Mouse (Mus musculus): ENCODE data around the gene Rab23. TPM values are rescaled to one million over a fixed set of nuclear protein-coding genes. Genes with fewer than 3 reads are reported as not detected.

Rab23 gene
- total RNA-seq, 4 experiments from 2014 or later = 6.2 to 10.6 (median 6.8) TPM

- no peak for DNase-seq (ENCODE audit: low spot score)
These were observed 47.1 kb downstream of the Rab23 start for GRCm38 (mm10) chr1:33766520-33767508.

GRCm38 (mm10) chr1:33768091-33768787 is 48.6 kb downstream of the Rab23 start:
- DNase-seq (ENCODE audit: low spot score) = no peak

- DNase-seq (ENCODE audit: low spot score) = no peak
These were observed 49.1 kb downstream of the Rab23 start for GRCm38 (mm10) chr1:33768827-33769226.

GRCm38 (mm10) chr1:33771621-33772020 is 51.9 kb downstream of the Rab23 start:
- DNase-seq (ENCODE audit: low spot score) = no peak

GRCm38 (mm10) chr1:33772106-33772505 is 52.4 kb downstream of the Rab23 start:
- no peak for DNase-seq (ENCODE audit: low spot score)

DNA sequence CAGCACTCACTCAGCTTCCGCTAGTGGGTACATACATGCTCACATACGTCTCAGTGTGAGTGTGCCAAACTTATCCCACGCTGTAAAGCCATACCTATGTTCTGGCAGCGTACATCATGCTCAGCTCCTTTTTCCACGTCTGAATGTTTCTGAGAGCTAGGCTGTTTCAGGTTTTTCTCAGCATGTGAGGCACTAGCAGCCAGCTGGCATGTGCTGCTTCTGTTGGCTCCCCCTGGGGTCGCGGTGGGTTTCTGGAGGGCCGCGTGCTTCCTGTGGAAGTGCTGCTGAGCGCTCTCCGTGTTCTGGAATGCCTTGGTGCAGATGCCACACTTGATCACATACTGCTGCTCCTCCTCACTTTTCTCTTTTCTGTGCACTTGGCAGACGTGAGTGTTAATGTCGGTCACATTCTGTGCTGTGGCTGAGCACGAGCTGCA is 56.5 kb downstream of the Rab23 start:
- no peak for DNase-seq (ENCODE audit: low spot score)

GRCm38 (mm10) chr1:33784561-33784960 is 64.9 kb downstream of the Rab23 start:
- no peak for DNase-seq (ENCODE audit: low spot score)

- DNase-seq (ENCODE audit: low spot score) = no peak
These were observed 68.4 kb downstream of the Rab23 start for GRCm38 (mm10) chr1:33788072-33788471.

- DNase-seq (ENCODE audit: low spot score) = no peak
These were observed 68.8 kb downstream of the Rab23 start for GRCm38 (mm10) chr1:33788493-33788892.

Other genes starting within 250 kb of the Rab23 start
- gene Prim2, start 50.1 kb upstream of the Rab23 start, total RNA-seq (2022) = 1 to 10 TPM; 1.5 to 2.4 (median 1.8) TPM
- gene Bag2, start 37.9 kb downstream of the Rab23 start, total RNA-seq (2022) = 10 to 100 TPM; 34.4 to 43.4 (median 38.5) TPM
- 10 to 100 TPM; 10.7 to 17.3 (median 12.6) TPM for gene Zfp451, start 94.7 kb downstream of the Rab23 start, total RNA-seq (2022)
- 1 to 10 TPM; 1.5 to 3.0 (median 2.5) TPM for gene Bend6, start 187.9 kb downstream of the Rab23 start, total RNA-seq (2022)
- 100 to 1,000 TPM; 366 to 489 (median 444) TPM for gene Dst, start 188.3 kb downstream of the Rab23 start, total RNA-seq (2022)

Measured in heart, adult 8-10 months (tissue).